Mouse (Mus musculus) ES-Bruce4 (cell line): Measurements from ENCODE around the gene Comt. TPM values are rescaled to one million over a fixed set of nuclear protein-coding genes. Genes with fewer than 3 reads are reported as not detected.

ENCODE experiments used
- H3K27ac ChIP-seq: 2 replicates; pipeline ENCODE4 v1.5.1; 2012; ENCODE audit warnings: low read length, inconsistent platforms; ENCODE audit not compliant: insufficient read depth
- H3K27me3 ChIP-seq: 2 replicates; pipeline ENCODE4 v1.6.1; 2012; ENCODE audit warnings: mild to moderate bottlenecking, low read length, inconsistent platforms; ENCODE audit not compliant: control insufficient read depth, poor library complexity, insufficient read depth, severe bottlenecking
- H3K36me3 ChIP-seq: 2 replicates; pipeline ENCODE4 v1.6.1; 2012; ENCODE audit warnings: inconsistent platforms, mild to moderate bottlenecking, low read length, moderate library complexity; ENCODE audit not compliant: control insufficient read depth, poor library complexity, insufficient read depth, severe bottlenecking
- H3K4me1 ChIP-seq: one replicate; pipeline ENCODE4 v1.8.1; 2011; ENCODE audit warnings: low read length; ENCODE audit not compliant: control insufficient read depth, insufficient read depth
- H3K4me3 ChIP-seq: 2 replicates; pipeline ENCODE4 v1.5.1; 2011; ENCODE audit warnings: low read depth, mild to moderate bottlenecking, low read length
- H3K9ac ChIP-seq: 2 replicates; pipeline ENCODE4 v1.6.1; 2012; ENCODE audit warnings: low read depth, mild to moderate bottlenecking, inconsistent platforms; ENCODE audit not compliant: poor library complexity, severe bottlenecking
- H3K9me3 ChIP-seq: replicated peaks from 2 replicates; pipeline ENCODE4 v1.6.1; 2012; ENCODE audit warnings: mild to moderate bottlenecking, low read length, inconsistent platforms; ENCODE audit not compliant: control insufficient read depth, poor library complexity, insufficient read depth, severe bottlenecking
- CTCF ChIP-seq: IDR thresholded peaks from one replicate; pipeline ENCODE4 v1.8.1; 2011; ENCODE audit warnings: low read depth, low read length
- EP300 ChIP-seq: IDR thresholded peaks from 2 replicates; pipeline ENCODE4 v1.6.1; 2011; ENCODE audit warnings: low read depth, low read length; ENCODE audit not compliant: insufficient read depth
- POLR2A ChIP-seq: IDR thresholded peaks from one replicate; pipeline ENCODE4 v1.8.1; 2011; ENCODE audit warnings: low read length; ENCODE audit not compliant: insufficient read depth
- polyA plus RNA-seq: library from polyadenylated mRNA; stranded (reverse); fragments of >200 nt; gene quantifications from 2 replicates; pipeline ENCODE4 v1.2.4, GENCODE M21; 2011; ENCODE audit warnings: low read depth; ENCODE audit not compliant: missing spikeins, insufficient read depth, insufficient read length

Gene Comt
- polyA plus RNA-seq, 1 experiment, result 13.6 TPM

GRCm38 (mm10) chr16:18430641-18431212 is 4.1 kb upstream of the Comt start:
- H3K4me3 ChIP-seq, result no peak overlapping the region
- H3K4me1 ChIP-seq, result no peaks in the 10 kb centered on the region
- TF ChIP-seq EP300 (no peak), CTCF (no peak), POLR2A (no peak)
- no peaks in the 10 kb centered on the region for H3K27me3 ChIP-seq
- no peak overlapping the region for H3K27ac ChIP-seq
- no peak overlapping the region for H3K9ac ChIP-seq
- H3K9me3 ChIP-seq, result no peaks in the 10 kb centered on the region
- H3K36me3 ChIP-seq, result no peaks in the 10 kb centered on the region

- H3K36me3 ChIP-seq, result no peaks in the 10 kb centered on the region
- no peaks in the 10 kb centered on the region for H3K27me3 ChIP-seq
- H3K27ac ChIP-seq, result no peak overlapping the region
- TF ChIP-seq CTCF (no peak), EP300 (no peak), POLR2A (no peak)
- H3K4me3 ChIP-seq, result no peak overlapping the region
- no peaks in the 10 kb centered on the region for H3K4me1 ChIP-seq
- H3K9ac ChIP-seq, result no peak overlapping the region
- no peaks in the 10 kb centered on the region for H3K9me3 ChIP-seq
These were observed 3.0 kb upstream of the Comt start for GRCm38 (mm10) chr16:18429641-18430040.

- H3K9ac ChIP-seq, result no peak overlapping the region
- no peak overlapping the region for H3K4me3 ChIP-seq
- no peaks in the 10 kb centered on the region for H3K9me3 ChIP-seq
- no peaks in the 10 kb centered on the region for H3K27me3 ChIP-seq
- no peak for TF ChIP-seq CTCF
- no peak for TF ChIP-seq EP300
- no peak for TF ChIP-seq POLR2A
- no peak overlapping the region for H3K27ac ChIP-seq
- H3K4me1 ChIP-seq, result no peaks in the 10 kb centered on the region
- H3K36me3 ChIP-seq, result no peaks in the 10 kb centered on the region
These were observed 1.9 kb upstream of the Comt start for GRCm38 (mm10) chr16:18428516-18429042.

- no peak overlapping the region for H3K27ac ChIP-seq
- H3K27me3 ChIP-seq, result no peaks in the 10 kb centered on the region
- H3K4me3 ChIP-seq, result no peak overlapping the region
- H3K4me1 ChIP-seq, result no peaks in the 10 kb centered on the region
- H3K36me3 ChIP-seq, result no peaks in the 10 kb centered on the region
- TF ChIP-seq EP300 (no peak), POLR2A (no peak), CTCF (no peak)
- no peak overlapping the region for H3K9ac ChIP-seq
- no peaks in the 10 kb centered on the region for H3K9me3 ChIP-seq
These were observed 1.4 kb upstream of the Comt start for GRCm38 (mm10) chr16:18428011-18428515.

- TF ChIP-seq CTCF, result peak; percentile 38
- 0 out of 2 replicates have a peak, but pooled peaks have one; percentile 35 for TF ChIP-seq EP300
- no peak for TF ChIP-seq POLR2A
These were observed 349 bp downstream of the Comt start, which contains the start of gene Txnrd2 for GRCm38 (mm10) chr16:18426215-18426791. TSS of gene Txnrd2 (plus strand) at chr16:18426384.

GRCm38 (mm10) chr16:18425475-18426214 is 1.0 kb downstream of the Comt start:
- Histone ChIP-seq H3K4me3 (peak overlapping the region; percentile 80), H3K27me3 (no peaks in the 10 kb centered on the region), H3K9ac (peak overlapping the region; percentile 66), H3K27ac (no peak overlapping the region), H3K9me3 (no peaks in the 10 kb centered on the region), H3K36me3 (no peaks in the 10 kb centered on the region), H3K4me1 (peaks cover 1% of the 10 kb centered on the region)
- TF ChIP-seq EP300 (no peak), POLR2A (no peak), CTCF (no peak)

More at GRCm38 (mm10) chr16:18426215-18426791, 349 bp downstream of the Comt start, which contains the start of gene Txnrd2:
- Histone ChIP-seq H3K36me3 (no peaks in the 10 kb centered on the region), H3K27ac (no peak within 1 kb of the TSS), H3K9ac (peak within 1 kb of the TSS; percentile 66), H3K9me3 (no peaks in the 10 kb centered on the region), H3K4me3 (peak within 1 kb of the TSS; percentile 80), H3K4me1 (no peaks in the 10 kb centered on the region), H3K27me3 (no peaks in the 10 kb centered on the region)
